Mouse (Mus musculus): ENCODE measurements around the gene Dppa3. TPM values are rescaled to one million over a fixed set of nuclear protein-coding genes. Genes with fewer than 3 reads are reported as not detected.

Dppa3 gene
- polyA plus RNA-seq, 1 experiment from 2014 or later = not detected

DNA sequence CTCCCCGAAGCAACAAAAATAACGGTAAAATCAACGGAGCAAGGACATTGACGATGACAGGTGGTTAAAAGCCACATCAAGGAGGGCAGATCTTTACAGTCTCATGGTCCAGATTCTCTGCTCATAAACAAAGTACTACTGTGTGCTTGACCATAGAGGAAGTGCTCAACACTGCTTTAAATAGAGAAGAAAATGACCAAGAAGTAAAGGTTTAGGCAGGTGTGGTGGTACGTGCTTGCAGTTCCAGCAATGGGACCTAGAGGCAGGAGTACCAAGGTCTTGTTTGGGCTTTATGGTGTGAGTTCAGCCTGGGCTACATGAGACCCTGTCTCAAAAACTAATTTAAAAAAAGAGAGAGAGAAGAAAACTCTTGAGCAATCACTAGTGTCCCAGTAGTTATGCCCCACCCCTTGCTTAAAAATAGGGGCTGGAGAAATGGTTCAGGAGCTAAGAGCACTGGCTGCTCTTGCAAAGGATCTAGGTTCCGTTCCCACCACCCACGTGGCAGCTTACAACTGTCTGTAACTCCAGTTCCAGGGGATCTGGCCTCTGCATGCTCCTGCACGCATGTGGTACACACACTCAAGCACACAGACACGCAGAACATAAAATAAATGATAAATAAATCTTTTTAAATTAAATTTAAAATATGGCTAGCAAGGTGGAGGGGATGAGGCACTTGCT, 27.0 kb upstream of the Dppa3 start:
- no peak overlapping the region for H3K4me3 ChIP-seq (ENCODE audit: low read depth, low read length)
- no peak overlapping the region for H3K4me2 ChIP-seq (ENCODE audit: low read length)
- H3K4me1 ChIP-seq (replicated peaks; ENCODE audit: control insufficient read depth, insufficient read depth, low read length) = no peaks in the 10 kb centered on the region
- no peak overlapping the region for H3K27ac ChIP-seq (ENCODE audit: low read depth)
- no peaks in the 10 kb centered on the region for H3K36me3 ChIP-seq (ENCODE audit: control insufficient read depth, insufficient read depth, low read length)
- 85% methylated on average over 9 of the region's 9 CpGs for WGBS
- H3K9me3 ChIP-seq (ENCODE audit: control insufficient read depth, low read length) = no peaks in the 10 kb centered on the region
- DNase-seq (ENCODE audit: low spot score) (no peak), ATAC-seq (replicated peaks; ENCODE audit: low FRiP score, low TSS enrichment, low read depth) (no peak)
- no peaks in the 10 kb centered on the region for H3K27me3 ChIP-seq (replicated peaks; ENCODE audit: control insufficient read depth, insufficient read depth, low read length)
- H3K9ac ChIP-seq (ENCODE audit: low read length) = no peak overlapping the region

DNA sequence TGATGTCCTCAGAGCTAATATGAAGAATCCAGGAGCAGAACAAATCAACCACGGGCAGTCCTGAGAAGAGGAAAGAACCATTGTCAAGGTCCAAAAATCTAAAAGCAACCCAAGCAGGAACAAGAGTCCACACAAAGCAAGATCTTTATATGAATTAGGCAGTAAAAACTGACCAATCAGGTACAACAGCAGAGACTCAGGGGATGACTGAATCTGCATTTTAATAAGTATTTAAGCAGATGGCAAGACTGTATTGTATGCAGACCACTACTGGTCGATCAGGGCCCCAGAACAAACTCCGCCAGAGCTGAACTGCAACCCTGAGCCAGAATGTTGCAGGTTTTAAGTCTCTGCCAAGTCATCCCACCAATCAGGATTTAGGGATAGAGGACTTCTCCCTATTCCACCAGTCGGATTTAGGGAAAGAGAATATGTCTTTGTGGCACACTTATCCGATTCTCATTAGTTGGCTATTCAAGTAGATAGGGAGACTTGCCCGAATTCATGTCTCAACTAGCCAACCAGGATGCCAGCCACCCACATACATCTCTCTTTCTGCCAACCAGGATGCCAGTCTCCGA, 26.1 kb upstream of the Dppa3 start:
- H3K27me3 ChIP-seq (replicated peaks; ENCODE audit: control insufficient read depth, insufficient read depth, low read length) = no peaks in the 10 kb centered on the region
- no peak overlapping the region for H3K27ac ChIP-seq (ENCODE audit: low read depth)
- ATAC-seq (replicated peaks; ENCODE audit: low FRiP score, low TSS enrichment, low read depth) (no peak), DNase-seq (ENCODE audit: low spot score) (no peak)
- no peaks in the 10 kb centered on the region for H3K36me3 ChIP-seq (ENCODE audit: control insufficient read depth, insufficient read depth, low read length)
- H3K4me3 ChIP-seq (ENCODE audit: low read depth, low read length) = no peak overlapping the region
- no peak overlapping the region for H3K4me2 ChIP-seq (ENCODE audit: low read length)
- no peak overlapping the region for H3K9ac ChIP-seq (ENCODE audit: low read length)
- no peaks in the 10 kb centered on the region for H3K4me1 ChIP-seq (replicated peaks; ENCODE audit: control insufficient read depth, insufficient read depth, low read length)
- no peaks in the 10 kb centered on the region for H3K9me3 ChIP-seq (ENCODE audit: control insufficient read depth, low read length)
- WGBS = 84% methylated on average over 7 of the region's 7 CpGs

DNA sequence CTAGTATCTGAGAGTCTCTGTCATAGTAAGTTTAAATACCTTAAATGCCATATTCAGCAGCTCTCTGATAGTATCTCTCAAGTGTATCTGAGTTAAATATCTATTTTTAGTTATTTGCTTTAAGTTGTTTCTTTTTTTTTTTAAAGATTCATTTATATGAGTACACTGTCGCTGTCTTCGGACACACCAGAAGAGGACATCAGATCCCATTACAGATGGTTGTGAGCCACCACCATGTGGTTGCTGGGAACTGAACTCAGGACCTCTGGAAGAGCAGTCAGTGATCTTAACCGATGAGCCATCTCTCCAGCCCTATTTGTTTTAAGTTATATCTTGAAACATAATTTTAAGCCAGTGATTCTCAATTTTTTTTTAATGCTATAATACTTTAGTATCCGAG, 25.2 kb upstream of the Dppa3 start:
- Histone ChIP-seq H3K27me3 (replicated peaks; ENCODE audit: control insufficient read depth, insufficient read depth, low read length) (no peaks in the 10 kb centered on the region), H3K4me2 (ENCODE audit: low read length) (no peak overlapping the region), H3K9me3 (ENCODE audit: control insufficient read depth, low read length) (no peaks in the 10 kb centered on the region), H3K4me3 (ENCODE audit: low read depth, low read length) (no peak overlapping the region), H3K4me1 (replicated peaks; ENCODE audit: control insufficient read depth, insufficient read depth, low read length) (no peaks in the 10 kb centered on the region), H3K27ac (ENCODE audit: low read depth) (no peak overlapping the region), H3K36me3 (ENCODE audit: control insufficient read depth, insufficient read depth, low read length) (no peaks in the 10 kb centered on the region), H3K9ac (ENCODE audit: low read length) (no peak overlapping the region)
- ATAC-seq (replicated peaks; ENCODE audit: low FRiP score, low TSS enrichment, low read depth) = no peak
- WGBS = 93% methylated on average over 4 of the region's 4 CpGs
- no peak for DNase-seq (ENCODE audit: low spot score)

DNA sequence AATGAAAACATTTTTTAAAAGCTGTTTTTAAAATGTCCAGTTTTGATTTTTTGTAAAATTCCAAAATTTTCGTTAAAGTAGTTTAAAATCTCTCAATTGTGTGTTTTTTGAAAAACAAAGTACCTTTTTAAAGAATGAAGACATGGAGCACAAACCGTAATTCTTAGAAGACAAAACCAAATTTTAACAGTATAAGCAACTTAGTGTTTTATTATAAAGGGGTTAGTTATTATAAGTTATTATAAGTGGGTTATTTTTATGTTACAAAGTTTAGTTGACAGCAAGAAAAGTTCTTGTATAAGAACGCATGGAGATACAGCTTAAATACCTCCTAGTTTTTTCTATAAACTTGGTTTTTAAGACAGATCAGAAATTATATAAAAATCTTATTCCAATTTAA, 24.6 kb upstream of the Dppa3 start:
- H3K4me1 ChIP-seq (replicated peaks; ENCODE audit: control insufficient read depth, insufficient read depth, low read length) = no peaks in the 10 kb centered on the region
- H3K27me3 ChIP-seq (replicated peaks; ENCODE audit: control insufficient read depth, insufficient read depth, low read length) = no peaks in the 10 kb centered on the region
- ATAC-seq (replicated peaks; ENCODE audit: low FRiP score, low TSS enrichment, low read depth) (no peak), DNase-seq (ENCODE audit: low spot score) (no peak)
- H3K4me2 ChIP-seq (ENCODE audit: low read length) = peak overlapping the region; percentile 63
- WGBS = 87% methylated on average over 3 of the region's 3 CpGs
- H3K36me3 ChIP-seq (ENCODE audit: control insufficient read depth, insufficient read depth, low read length) = no peaks in the 10 kb centered on the region
- peak overlapping the region; percentile 40 for H3K4me3 ChIP-seq (ENCODE audit: low read depth, low read length)
- H3K27ac ChIP-seq (ENCODE audit: low read depth) = no peak overlapping the region
- H3K9me3 ChIP-seq (ENCODE audit: control insufficient read depth, low read length) = no peaks in the 10 kb centered on the region
- no peak overlapping the region for H3K9ac ChIP-seq (ENCODE audit: low read length)

DNA sequence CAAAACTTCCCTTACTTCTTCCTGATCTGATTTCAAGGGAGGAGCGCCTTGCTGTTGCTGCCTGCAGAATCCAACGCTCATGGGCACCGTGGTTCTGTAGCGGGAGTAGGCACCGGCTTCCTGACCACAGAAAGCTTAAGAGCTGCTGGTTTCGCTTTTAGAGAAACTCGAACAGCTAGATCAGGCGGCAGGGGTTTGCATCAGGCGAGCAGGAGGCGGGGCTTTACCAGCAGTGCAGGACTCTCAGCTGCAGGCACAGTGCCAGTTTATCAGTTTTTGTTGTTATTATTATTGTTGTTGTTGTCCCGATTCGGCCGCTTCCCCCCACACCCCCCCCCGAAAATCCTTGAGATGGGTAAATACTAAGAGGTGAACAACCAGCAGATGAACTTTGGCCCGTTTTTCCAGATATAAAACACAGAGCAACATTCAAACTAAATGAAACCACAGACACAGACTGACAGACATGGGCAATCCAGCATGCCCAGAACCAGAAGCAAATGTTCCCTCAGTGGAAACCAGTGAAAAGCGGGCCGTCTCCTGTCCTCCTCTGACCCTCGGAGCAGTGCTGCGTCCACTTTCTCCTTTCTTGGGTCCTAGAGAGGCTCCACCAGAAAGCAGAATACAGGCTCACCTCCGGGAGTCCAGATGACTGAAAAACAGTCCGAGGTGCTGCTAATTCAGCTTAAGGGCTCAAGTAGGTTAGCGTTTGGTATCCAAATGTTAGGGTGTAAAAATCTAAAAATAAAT, 23.8 kb upstream of the Dppa3 start, which contains the start of gene Apobec1:
Gene Apobec1, minus strand, starts transcription at position 203 of the 750 bp plus-strand sequence.
- peak within 1 kb of the TSS; percentile 64; the same call in 1 of the 2 replicates for H3K27ac ChIP-seq (ENCODE audit: low read depth)

DNA sequence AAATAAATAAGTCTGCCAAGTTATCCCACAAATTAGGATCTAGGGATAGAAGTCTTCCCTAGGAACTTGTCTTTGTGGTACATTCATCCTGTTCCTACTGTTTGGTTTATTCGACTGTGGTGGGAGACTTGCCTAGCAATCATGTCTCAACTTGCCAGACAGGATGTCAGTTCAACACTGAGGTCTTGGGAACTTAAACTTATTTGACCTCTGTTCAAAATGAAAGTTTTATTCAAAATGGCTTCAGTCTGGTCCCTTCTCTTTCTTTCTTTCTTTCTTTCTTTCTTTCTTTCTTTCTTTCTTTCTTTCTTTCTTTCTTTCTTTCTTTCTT, 23.3 kb upstream of the Dppa3 start:
- H3K27me3 ChIP-seq (replicated peaks; ENCODE audit: control insufficient read depth, insufficient read depth, low read length) = no peaks in the 10 kb centered on the region
- WGBS = 27% methylated on average over 1 of the region's 1 CpGs
- H3K9ac ChIP-seq (ENCODE audit: low read length) = no peak overlapping the region
- peak overlapping the region; percentile 63 for H3K4me2 ChIP-seq (ENCODE audit: low read length)
- ATAC-seq (replicated peaks; ENCODE audit: low FRiP score, low TSS enrichment, low read depth) (no peak), DNase-seq (ENCODE audit: low spot score) (no peak)
- H3K4me1 ChIP-seq (replicated peaks; ENCODE audit: control insufficient read depth, insufficient read depth, low read length) = no peaks in the 10 kb centered on the region
- no peak overlapping the region for H3K27ac ChIP-seq (ENCODE audit: low read depth)
- H3K9me3 ChIP-seq (ENCODE audit: control insufficient read depth, low read length) = no peaks in the 10 kb centered on the region
- peak overlapping the region; percentile 40; the same call in 1 of the 2 replicates for H3K4me3 ChIP-seq (ENCODE audit: low read depth, low read length)
- H3K36me3 ChIP-seq (ENCODE audit: control insufficient read depth, insufficient read depth, low read length) = no peaks in the 10 kb centered on the region

More for the DNA sequence above, 23.8 kb upstream of the Dppa3 start, which contains the start of gene Apobec1:
- DNase-seq (ENCODE audit: low spot score) = peak; percentile 82
- peak within 1 kb of the TSS; percentile 45 for H3K9ac ChIP-seq (ENCODE audit: low read length)
- H3K9me3 ChIP-seq (ENCODE audit: control insufficient read depth, low read length) = no peaks in the 10 kb centered on the region
- H3K4me2 ChIP-seq (ENCODE audit: low read length) = peak within 1 kb of the TSS; percentile 63
- H3K36me3 ChIP-seq (ENCODE audit: control insufficient read depth, insufficient read depth, low read length) = no peaks in the 10 kb centered on the region
- peak within 1 kb of the TSS; percentile 40 for H3K4me3 ChIP-seq (ENCODE audit: low read depth, low read length)
- WGBS = 4% methylated on average over 22 of the region's 22 CpGs
- ATAC-seq (replicated peaks; ENCODE audit: low FRiP score, low TSS enrichment, low read depth) = peak; percentile 80
- no peaks in the 10 kb centered on the region for H3K4me1 ChIP-seq (replicated peaks; ENCODE audit: control insufficient read depth, insufficient read depth, low read length)
- H3K27me3 ChIP-seq (replicated peaks; ENCODE audit: control insufficient read depth, insufficient read depth, low read length) = no peaks in the 10 kb centered on the region

DNA sequence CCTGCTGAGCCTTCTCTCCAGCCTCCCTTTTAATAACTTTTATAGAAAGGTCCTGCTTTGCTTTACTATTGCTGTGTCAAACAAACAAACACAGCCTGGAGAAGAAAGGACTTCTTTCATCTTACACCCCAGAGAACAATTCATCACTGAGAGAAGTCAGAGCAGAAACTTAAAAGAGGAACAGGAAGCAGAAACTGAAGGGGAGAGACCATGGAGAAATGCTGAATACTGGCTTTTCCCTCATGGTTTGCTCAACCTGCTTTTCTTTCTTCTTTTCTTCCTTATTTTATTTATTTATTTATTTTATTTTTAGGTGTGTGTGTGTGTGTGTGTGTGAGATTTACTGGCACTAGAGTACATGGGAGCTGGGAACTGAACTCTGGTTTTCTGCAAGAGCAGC, 21.9 kb upstream of the Dppa3 start:
- no peak for ATAC-seq (replicated peaks; ENCODE audit: low FRiP score, low TSS enrichment, low read depth)
- no peaks in the 10 kb centered on the region for H3K36me3 ChIP-seq (ENCODE audit: control insufficient read depth, insufficient read depth, low read length)
- no peak overlapping the region for H3K4me2 ChIP-seq (ENCODE audit: low read length)
- no peak overlapping the region for H3K4me3 ChIP-seq (ENCODE audit: low read depth, low read length)
- H3K27ac ChIP-seq (ENCODE audit: low read depth) = no peak overlapping the region
- H3K9me3 ChIP-seq (ENCODE audit: control insufficient read depth, low read length) = no peaks in the 10 kb centered on the region
- no peaks in the 10 kb centered on the region for H3K4me1 ChIP-seq (replicated peaks; ENCODE audit: control insufficient read depth, insufficient read depth, low read length)
- no peak overlapping the region for H3K9ac ChIP-seq (ENCODE audit: low read length)
- no peak for DNase-seq (ENCODE audit: low spot score)
- H3K27me3 ChIP-seq (replicated peaks; ENCODE audit: control insufficient read depth, insufficient read depth, low read length) = no peaks in the 10 kb centered on the region

DNA sequence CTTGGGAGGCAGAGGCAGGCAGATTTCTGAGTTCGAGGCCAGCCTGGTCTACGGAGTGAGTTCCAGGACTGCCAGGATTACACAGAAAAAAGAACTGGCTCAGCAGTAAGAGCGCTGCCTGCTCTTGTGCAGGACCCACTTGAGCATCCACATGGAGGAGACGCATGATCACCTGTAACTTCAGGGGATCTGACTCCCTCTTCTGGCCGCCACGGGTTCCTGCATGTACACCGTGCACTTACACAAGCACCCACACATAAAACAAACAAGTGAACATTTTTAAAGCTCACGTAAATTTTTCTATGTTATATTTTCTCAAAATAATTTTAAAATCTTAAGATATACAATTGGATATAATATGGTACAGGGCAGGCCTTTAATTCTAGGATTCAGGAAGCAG, 20.7 kb upstream of the Dppa3 start:
- Histone ChIP-seq H3K9me3 (ENCODE audit: control insufficient read depth, low read length) (no peaks in the 10 kb centered on the region), H3K27ac (ENCODE audit: low read depth) (no peak overlapping the region), H3K4me3 (ENCODE audit: low read depth, low read length) (no peak overlapping the region), H3K4me1 (replicated peaks; ENCODE audit: control insufficient read depth, insufficient read depth, low read length) (no peaks in the 10 kb centered on the region), H3K36me3 (ENCODE audit: control insufficient read depth, insufficient read depth, low read length) (no peaks in the 10 kb centered on the region), H3K9ac (ENCODE audit: low read length) (no peak overlapping the region), H3K27me3 (replicated peaks; ENCODE audit: control insufficient read depth, insufficient read depth, low read length) (no peaks in the 10 kb centered on the region), H3K4me2 (ENCODE audit: low read length) (no peak overlapping the region)
- WGBS = 94% methylated on average over 8 of the region's 8 CpGs
- DNase-seq (ENCODE audit: low spot score) (no peak), ATAC-seq (replicated peaks; ENCODE audit: low FRiP score, low TSS enrichment, low read depth) (no peak)

Measured in intestine, embryonic 14.5 days (tissue).